Mouse (Mus musculus) liver, adult (tissue): Measurements from ENCODE around the gene Mdga1.

Source experiments
- GATA4 ChIP-seq: IDR thresholded peaks from 2 replicates; pipeline ENCODE4 v1.6.1; 2014; ENCODE audit warnings: mild to moderate bottlenecking, low read length; ENCODE audit not compliant: insufficient replicate concordance

Mdga1 gene

GRCm38 (mm10) chr17:29887271-29887880 is 82.5 kb downstream of the Mdga1 start:
- no peak for TF ChIP-seq GATA4

- no peak for TF ChIP-seq GATA4
Measured at GRCm38 (mm10) chr17:29886655-29887251, 83.1 kb downstream of the Mdga1 start.

- TF ChIP-seq GATA4, result no peak
Measured at GRCm38 (mm10) chr17:29886061-29886460, 83.8 kb downstream of the Mdga1 start.

- TF ChIP-seq GATA4, result no peak
Measured at GRCm38 (mm10) chr17:29884596-29884995, 85.3 kb downstream of the Mdga1 start.

- no peak for TF ChIP-seq GATA4
Measured at GRCm38 (mm10) chr17:29883351-29883750, 86.5 kb downstream of the Mdga1 start.

- TF ChIP-seq GATA4, result no peak
Measured at GRCm38 (mm10) chr17:29882885-29883284, 87.0 kb downstream of the Mdga1 start.

GRCm38 (mm10) chr17:29880251-29880650 is 89.6 kb downstream of the Mdga1 start:
- no peak for TF ChIP-seq GATA4

GRCm38 (mm10) chr17:29878990-29879389 is 90.9 kb downstream of the Mdga1 start:
- TF ChIP-seq GATA4, result no peak

- TF ChIP-seq GATA4, result no peak
Measured at GRCm38 (mm10) chr17:29874082-29874679, 95.7 kb downstream of the Mdga1 start.

GRCm38 (mm10) chr17:29873580-29874015 is 96.3 kb downstream of the Mdga1 start:
- TF ChIP-seq GATA4, result no peak

- no peak for TF ChIP-seq GATA4
Measured at GRCm38 (mm10) chr17:29870316-29870715, 99.6 kb downstream of the Mdga1 start.

- TF ChIP-seq GATA4, result no peak
Measured at GRCm38 (mm10) chr17:29865914-29866313, 104.0 kb downstream of the Mdga1 start.

- no peak for TF ChIP-seq GATA4
Measured at GRCm38 (mm10) chr17:29864440-29864839, 105.4 kb downstream of the Mdga1 start.

- no peak for TF ChIP-seq GATA4
Measured at GRCm38 (mm10) chr17:29859788-29860283, 110.1 kb downstream of the Mdga1 start.

GRCm38 (mm10) chr17:29858764-29859163 is 111.1 kb downstream of the Mdga1 start:
- TF ChIP-seq GATA4, result no peak
